Mouse (Mus musculus) spleen, postnatal 10 days (tissue): ENCODE results near the gene Tex2.

ENCODE experiments used
- DNase-seq, 2 experiments: peaks; one replicate each; pipeline ENCODE4 v3.0.0; 2021 to 2022; ENCODE audit warnings: low spot score in 2 of 2

The Tex2 gene

GRCm38 (mm10) chr11:106544133-106544532 lies 69.1 kb downstream of the Tex2 start:
- peak in 1 of 2 experiments; percentile 30 for DNase-seq

- DNase-seq, result no peak
These were observed 70.2 kb downstream of the Tex2 start for GRCm38 (mm10) chr11:106543006-106543405.

- no peak for DNase-seq
These were observed 70.8 kb downstream of the Tex2 start for GRCm38 (mm10) chr11:106542385-106542784.

- no peak for DNase-seq
These were observed 72.5 kb downstream of the Tex2 start for GRCm38 (mm10) chr11:106540506-106541268.

DNA sequence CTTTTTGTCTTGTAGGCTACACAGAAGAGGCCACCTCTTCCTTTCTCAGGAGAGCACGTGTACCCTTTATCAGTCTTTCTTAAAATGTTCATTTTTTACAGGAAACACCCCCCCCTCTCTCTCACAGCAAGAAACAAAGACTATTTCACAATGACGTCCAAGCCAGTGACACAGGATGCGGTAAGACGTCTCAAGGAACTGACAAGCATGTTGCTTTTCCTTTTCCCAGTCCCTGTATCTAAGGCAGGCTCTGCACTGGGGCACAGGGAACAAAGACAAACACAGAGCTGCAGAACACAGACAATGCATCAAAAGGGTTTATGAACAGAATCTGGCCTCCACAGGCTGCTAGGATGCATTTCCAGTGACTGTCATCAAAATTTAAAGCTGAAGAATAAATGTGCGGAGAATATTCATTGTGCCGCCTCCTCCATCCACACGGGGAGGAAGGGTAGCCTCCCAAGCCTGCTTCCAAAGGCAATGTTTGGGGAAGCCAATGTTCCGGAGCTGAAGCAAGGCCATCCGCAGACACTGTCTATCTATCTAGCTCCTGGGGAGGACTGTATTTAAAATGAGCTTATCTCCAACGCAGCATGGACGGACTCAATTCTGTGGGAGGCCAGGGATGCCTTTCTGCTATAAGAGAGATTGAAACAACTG lies 76.8 kb downstream of the Tex2 start:
- no peak for DNase-seq

- DNase-seq, result no peak
These were observed 77.5 kb downstream of the Tex2 start for GRCm38 (mm10) chr11:106535660-106536252.

DNA sequence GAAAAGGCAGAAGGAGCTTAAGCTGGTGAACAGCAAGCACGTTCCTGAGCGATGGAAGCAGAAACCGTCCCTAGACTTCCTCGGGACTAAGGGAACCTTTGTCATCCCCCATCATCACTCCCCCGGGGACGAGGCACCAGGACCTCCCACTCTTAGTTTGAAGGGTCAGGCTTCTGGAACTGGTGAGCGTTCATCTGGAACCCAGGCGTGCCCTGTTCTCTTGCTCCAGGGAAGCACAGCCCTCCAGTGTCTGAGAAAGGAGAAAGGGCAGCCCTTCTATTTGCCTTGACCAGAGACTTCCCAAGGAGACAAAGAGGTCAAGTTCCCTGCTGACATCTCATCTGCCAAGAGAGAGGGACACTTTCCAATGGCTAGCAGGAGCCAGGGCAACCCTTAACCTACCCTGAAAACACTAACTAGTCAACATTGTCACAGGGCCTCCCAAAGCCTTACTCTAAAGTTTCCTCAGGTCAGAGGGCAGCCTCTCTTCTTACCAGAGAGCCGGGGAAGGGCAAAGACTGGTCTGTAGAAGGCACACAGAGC lies 80.9 kb downstream of the Tex2 start:
- no peak for DNase-seq

- DNase-seq, result no peak
These were observed 83.4 kb downstream of the Tex2 start for GRCm38 (mm10) chr11:106529786-106530185.

- DNase-seq, result no peak
These were observed 84.1 kb downstream of the Tex2 start for GRCm38 (mm10) chr11:106529113-106529512.

GRCm38 (mm10) chr11:106527926-106528325 lies 85.3 kb downstream of the Tex2 start:
- DNase-seq, result no peak

DNA sequence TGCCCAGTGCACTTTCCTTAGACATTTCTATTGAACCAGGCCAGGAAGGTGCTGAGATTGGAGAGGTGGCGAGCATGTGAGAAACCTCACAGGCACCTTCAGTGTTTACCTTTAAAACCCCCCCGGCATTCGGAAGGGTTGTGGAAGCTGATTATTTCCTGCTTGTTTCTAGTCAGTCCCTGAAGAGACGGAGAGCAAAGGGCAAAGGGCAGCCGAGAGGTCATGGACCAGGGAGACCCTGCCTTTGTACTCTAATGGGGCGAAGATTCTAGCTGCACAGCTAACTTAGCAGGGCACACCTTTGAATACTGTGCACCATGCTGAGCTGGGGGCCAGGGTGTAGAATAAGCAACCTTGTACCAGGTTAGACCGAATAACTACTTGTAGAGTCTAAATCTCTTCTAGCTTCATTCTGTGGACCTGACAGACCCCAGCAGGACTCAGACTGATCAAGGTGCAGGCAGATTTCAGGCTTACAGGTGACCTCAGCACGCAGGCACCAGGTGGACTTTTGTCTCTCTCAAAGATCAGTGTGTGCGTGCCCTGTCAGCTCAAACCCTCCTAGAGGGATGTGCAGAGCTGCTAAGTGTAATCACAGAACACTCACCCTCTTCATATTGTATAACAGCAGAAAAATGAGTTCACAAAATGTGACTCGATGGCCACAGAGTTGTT lies 85.9 kb downstream of the Tex2 start:
- no peak for DNase-seq

- DNase-seq, result no peak
These were observed 90.7 kb downstream of the Tex2 start for GRCm38 (mm10) chr11:106522538-106522937.

- no peak for DNase-seq
These were observed 91.6 kb downstream of the Tex2 start for GRCm38 (mm10) chr11:106521612-106522011.

DNA sequence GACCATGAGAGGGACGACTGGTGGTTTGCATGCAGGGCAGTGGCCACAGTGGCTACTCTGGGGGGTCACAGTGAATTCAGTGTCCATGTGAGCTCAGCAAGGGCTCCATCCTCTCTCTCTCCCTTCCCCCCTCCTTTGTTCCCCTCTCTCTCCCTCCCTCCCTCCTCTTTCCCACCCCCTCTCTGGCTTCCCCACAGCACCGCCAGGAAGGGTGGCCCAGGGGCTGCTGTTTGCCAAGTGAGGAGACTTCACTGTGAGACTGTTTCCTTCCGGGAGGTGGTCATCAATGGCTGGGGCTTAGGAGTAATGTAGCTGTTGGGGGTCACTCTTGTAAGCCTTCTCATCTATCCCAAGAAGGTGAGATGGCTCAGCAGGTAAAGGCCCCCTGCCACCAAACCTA lies 92.8 kb downstream of the Tex2 start:
- no peak for DNase-seq

DNA sequence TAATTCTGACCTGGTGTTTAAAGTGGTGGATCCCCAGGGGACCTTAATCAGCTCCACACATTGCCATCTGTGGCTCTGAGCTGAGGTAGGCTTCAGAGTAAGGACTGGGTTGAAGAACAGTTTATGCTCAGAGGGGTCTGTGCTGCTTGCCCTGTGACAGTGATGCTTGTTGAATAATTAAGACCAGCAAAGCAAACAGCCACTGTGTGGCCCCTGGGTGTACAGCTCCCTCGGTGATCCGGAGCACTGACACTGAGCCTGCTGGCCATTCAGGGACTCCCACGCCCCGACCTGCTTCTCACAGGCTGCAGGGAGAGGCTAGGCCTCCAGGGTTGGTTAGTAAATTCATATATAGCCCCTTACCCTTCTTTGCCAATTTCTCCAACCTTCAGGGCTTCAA lies 93.7 kb downstream of the Tex2 start:
- DNase-seq, result no peak

- DNase-seq, result no peak
These were observed 94.8 kb downstream of the Tex2 start for GRCm38 (mm10) chr11:106518391-106518790.

- no peak for DNase-seq
These were observed 98.0 kb downstream of the Tex2 start for GRCm38 (mm10) chr11:106515079-106515745.

DNA sequence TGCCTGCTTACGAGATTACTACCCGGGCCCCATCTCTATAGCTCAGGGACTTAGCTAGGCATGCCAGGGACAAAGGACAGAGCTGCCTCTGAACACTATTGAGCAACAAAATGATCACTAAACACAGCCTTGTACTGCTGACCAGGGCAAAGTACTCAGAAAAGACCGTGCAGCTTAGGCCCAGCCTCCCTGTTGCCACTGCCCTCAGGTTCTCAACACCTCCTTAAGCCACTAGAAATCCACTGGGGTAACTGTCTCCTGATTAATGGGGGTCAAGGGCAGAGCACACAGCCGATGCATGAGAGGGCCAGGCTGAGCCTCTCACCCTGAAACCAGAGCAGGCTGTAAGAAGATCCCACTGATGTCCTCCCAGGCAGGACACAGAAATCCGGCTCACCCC lies 98.8 kb downstream of the Tex2 start:
- DNase-seq, result no peak

GRCm38 (mm10) chr11:106513166-106513565 lies 100.1 kb downstream of the Tex2 start:
- DNase-seq, result peak; percentile 25 to 73

GRCm38 (mm10) chr11:106512006-106512390 lies 101.2 kb downstream of the Tex2 start:
- DNase-seq, result no peak

DNA sequence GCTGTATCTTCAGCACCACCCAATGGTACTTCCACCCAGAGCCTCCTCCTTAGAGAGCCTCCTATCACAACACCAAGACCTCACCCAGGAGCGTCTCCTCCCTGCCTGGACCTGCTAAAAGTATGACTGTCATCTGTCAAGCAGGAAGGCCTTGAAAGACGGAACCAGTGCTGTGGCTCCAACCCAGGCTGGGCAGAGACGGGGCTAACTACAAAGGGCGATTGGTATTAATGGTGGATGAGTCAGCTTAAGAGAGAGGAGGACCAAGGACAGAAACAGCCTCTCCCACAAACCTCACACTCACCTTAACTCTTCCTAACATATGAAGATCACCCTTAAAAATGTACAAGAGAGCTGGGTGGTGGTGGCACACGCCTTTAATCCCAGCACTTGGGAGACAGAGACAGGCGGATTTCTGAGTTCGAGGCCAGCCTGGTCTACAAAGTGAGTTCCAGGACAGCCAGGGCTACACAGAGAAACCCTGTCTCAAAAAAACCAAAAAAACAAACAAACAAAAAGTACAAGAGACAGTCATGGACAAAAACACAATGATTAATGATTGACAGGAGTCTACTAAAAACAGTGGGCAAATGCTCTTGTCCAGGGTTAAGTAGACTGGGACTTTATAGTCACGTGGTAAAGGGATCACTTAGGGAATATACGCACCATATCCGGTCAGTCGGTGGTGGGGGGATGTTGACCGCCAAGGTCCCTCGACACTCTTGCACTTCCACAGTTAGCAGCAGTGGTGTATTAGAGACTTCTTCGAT lies 101.8 kb downstream of the Tex2 start:
- DNase-seq, result no peak
